Mouse (Mus musculus) lung, postnatal 0 days (tissue): ENCODE measurements at regions not wholly inside any gene's neighbourhood (a gene's known extent, or its start where the extent isn't known, plus 50 kb on each side); places are given as distances from the start of the nearest gene placed in this dataset.
A peak's percentile ranks its signal among the peaks of the same experiment; 100 is the strongest.

ENCODE experiments used
- ATAC-seq: fragments of 200-750 bp; cut with Nextera tagmentation; 2 replicates; pipeline ENCODE4 v1.8.0; 2017; ENCODE audit warnings: moderate library complexity
- DNase-seq: peaks from one replicate; pipeline ENCODE4 v3.0.0-alpha.2; 2016; ENCODE audit warnings: low spot score
- H3K27ac ChIP-seq: fragments of 300-500 bp; sonication (generic); 2 replicates; pipeline ENCODE4 v1.5.1; 2014; ENCODE audit warnings: antibody characterized with exemption, mild to moderate bottlenecking, low read length, mixed read lengths
- H3K27me3 ChIP-seq: fragments of 300-500 bp; sonication (generic); replicated peaks from 2 replicates; pipeline ENCODE4 v1.6.1; 2014; ENCODE audit warnings: low read length, mixed read lengths; ENCODE audit not compliant: insufficient read depth
- H3K36me3 ChIP-seq: fragments of 300-500 bp; sonication (generic); 2 replicates; pipeline ENCODE4 v1.6.1; 2014; ENCODE audit warnings: low read length, mixed read lengths; ENCODE audit not compliant: insufficient read depth
- H3K4me1 ChIP-seq: fragments of 300-500 bp; sonication (generic); 2 replicates; pipeline ENCODE4 v1.6.1; 2014; ENCODE audit warnings: antibody characterized with exemption, low read depth, low read length, mixed read lengths; ENCODE audit not compliant: insufficient read depth
- H3K4me2 ChIP-seq: fragments of 300-500 bp; sonication (generic); replicated peaks from 2 replicates; pipeline ENCODE4 v1.6.1; 2014; ENCODE audit warnings: low read depth, mild to moderate bottlenecking, low read length, moderate library complexity, mixed read lengths
- H3K4me3 ChIP-seq: fragments of 300-500 bp; sonication (generic); 2 replicates; pipeline ENCODE4 v1.5.1; 2014; ENCODE audit warnings: low read depth, low read length
- H3K9ac ChIP-seq: fragments of 300-500 bp; sonication (generic); replicated peaks from 2 replicates; pipeline ENCODE4 v1.6.1; 2014; ENCODE audit warnings: low read depth, mild to moderate bottlenecking
- H3K9me3 ChIP-seq: fragments of 300-500 bp; sonication (generic); 2 replicates; pipeline ENCODE4 v1.6.1; 2016; ENCODE audit warnings: low read length, mixed read lengths
- CTCF ChIP-seq: IDR thresholded peaks from 2 replicates; pipeline ENCODE4 v1.5.1; 2016; ENCODE audit warnings: antibody characterized with exemption, mild to moderate bottlenecking
- EP300 ChIP-seq: IDR thresholded peaks from 2 replicates; pipeline ENCODE4 v1.6.1; 2016; ENCODE audit warnings: antibody characterized with exemption, mild to moderate bottlenecking, control low read depth
- WGBS: fragments of 180-500 bp; shearing (Covaris S2); extraction: QIAGEN DNeasy Blood & Tissue Kit; methylation state at CpG from one replicate; pipeline ENCODE4 v1.1.7; 2014; 5-methylcytosine and 5-hydroxymethylcytosine counted together

GRCm38 (mm10) chr8:9008006-9008780, 317.9 kb upstream of the Arglu1 start:
- Histone ChIP-seq H3K9me3 (no peaks in the 10 kb centered on the region), H3K36me3 (no peaks in the 10 kb centered on the region), H3K4me1 (no peaks in the 10 kb centered on the region), H3K27me3 (no peaks in the 10 kb centered on the region), H3K4me3 (no peak overlapping the region), H3K4me2 (no peak overlapping the region), H3K27ac (no peak overlapping the region), H3K9ac (no peak overlapping the region)
- no peak for ATAC-seq
- 62% methylated on average over 11 of the region's 11 CpGs for WGBS
- TF ChIP-seq EP300 (no peak), CTCF (no peak)
- no peak for DNase-seq

DNA sequence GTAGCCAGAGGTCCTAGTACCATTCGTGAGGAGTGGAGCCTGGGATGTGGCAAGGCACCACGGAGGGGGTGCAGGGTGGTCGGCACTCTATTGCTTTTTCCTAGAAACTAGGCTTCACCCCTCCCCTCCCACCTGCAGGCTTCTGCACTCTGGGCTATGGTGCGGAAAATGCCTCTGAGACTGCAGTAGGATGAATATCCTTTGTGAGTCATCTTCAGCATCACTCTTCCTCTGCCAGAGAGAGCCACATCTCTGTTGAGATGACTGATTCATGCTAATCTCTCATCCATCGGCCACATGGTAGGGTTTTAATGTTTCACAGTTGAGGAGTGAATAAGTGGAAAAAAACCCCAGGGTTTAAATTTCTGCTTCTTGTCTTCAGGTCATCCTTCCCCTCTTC, 309.6 kb upstream of the Arglu1 start:
- ATAC-seq: no peak
- Histone ChIP-seq H3K4me1 (no peaks in the 10 kb centered on the region), H3K27me3 (no peaks in the 10 kb centered on the region), H3K4me3 (no peak overlapping the region), H3K4me2 (no peak overlapping the region), H3K9ac (no peak overlapping the region), H3K9me3 (no peaks in the 10 kb centered on the region), H3K36me3 (no peaks in the 10 kb centered on the region), H3K27ac (no peak overlapping the region)
- DNase-seq: no peak
- TF ChIP-seq EP300 (no peak), CTCF (no peak)
- 87% methylated on average over 5 of the region's 5 CpGs for WGBS

GRCm38 (mm10) chr8:8997621-8998020, 307.3 kb upstream of the Arglu1 start:
- Histone ChIP-seq H3K4me1 (no peaks in the 10 kb centered on the region), H3K9ac (no peak overlapping the region), H3K36me3 (no peaks in the 10 kb centered on the region), H3K4me3 (no peak overlapping the region), H3K9me3 (no peaks in the 10 kb centered on the region), H3K4me2 (no peak overlapping the region), H3K27me3 (no peaks in the 10 kb centered on the region), H3K27ac (no peak overlapping the region)
- TF ChIP-seq EP300: no peak
- no peak for TF ChIP-seq CTCF
- no peak for ATAC-seq
- WGBS: 65% methylated on average over 7 of the region's 7 CpGs
- DNase-seq: no peak

- TF ChIP-seq CTCF (no peak), EP300 (peak; percentile 97)
- Histone ChIP-seq H3K9ac (peak overlapping the region; percentile 19; the same call in 1 of the 2 replicates), H3K36me3 (no peaks in the 10 kb centered on the region), H3K4me3 (peak overlapping the region; percentile 21), H3K4me1 (peaks cover 14% of the 10 kb centered on the region; the same call in 1 of the 2 replicates), H3K27ac (peak overlapping the region; percentile 57), H3K9me3 (no peaks in the 10 kb centered on the region), H3K27me3 (no peaks in the 10 kb centered on the region), H3K4me2 (peak overlapping the region; percentile 47)
- ATAC-seq (peak; percentile 96), DNase-seq (peak; percentile 87)
- 8% methylated on average over 17 of the region's 17 CpGs for WGBS
These were observed 304.4 kb upstream of the Arglu1 start for GRCm38 (mm10) chr8:8994596-8995189.

DNA sequence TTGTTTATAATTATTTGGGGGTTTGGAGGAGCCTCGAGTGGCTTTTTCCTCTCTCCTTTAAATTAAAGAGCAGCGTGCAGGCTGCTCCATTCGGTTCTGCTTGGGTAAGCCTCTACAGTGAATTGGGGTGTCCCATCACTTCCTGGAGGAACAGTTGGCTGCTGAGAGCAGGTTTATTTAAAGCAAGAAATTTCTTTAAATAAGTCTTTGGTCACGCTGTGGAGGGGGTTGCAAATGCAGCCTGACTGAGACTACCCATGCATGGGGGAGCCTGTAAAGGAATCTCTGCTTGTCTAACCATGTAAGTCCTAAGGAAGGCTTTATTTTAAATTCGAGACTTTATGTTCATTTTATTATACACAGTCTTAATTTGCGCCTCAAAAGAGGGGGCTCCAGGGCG, 303.7 kb upstream of the Arglu1 start:
- no peaks in the 10 kb centered on the region for H3K27me3 ChIP-seq
- H3K4me1 ChIP-seq: peaks cover 14% of the 10 kb centered on the region; the same call in 1 of the 2 replicates
- DNase-seq: peak; percentile 24
- H3K36me3 ChIP-seq: no peaks in the 10 kb centered on the region
- H3K4me3 ChIP-seq: no peak overlapping the region
- 0 out of 2 replicates have a peak overlapping the region, but pooled peaks have one; percentile 5 for H3K4me2 ChIP-seq
- no peaks in the 10 kb centered on the region for H3K9me3 ChIP-seq
- no peak overlapping the region for H3K9ac ChIP-seq
- no peak for ATAC-seq
- 39% methylated on average over 7 of the region's 7 CpGs for WGBS
- TF ChIP-seq EP300 (no peak), CTCF (no peak)
- H3K27ac ChIP-seq: peak overlapping the region; percentile 57

GRCm38 (mm10) chr8:8992461-8993032, 302.2 kb upstream of the Arglu1 start:
- Histone ChIP-seq H3K36me3 (no peaks in the 10 kb centered on the region), H3K4me1 (peaks cover 14% of the 10 kb centered on the region; the same call in 1 of the 2 replicates), H3K9ac (no peak overlapping the region; the same call in 1 of the 2 replicates), H3K9me3 (no peaks in the 10 kb centered on the region), H3K4me2 (no peak overlapping the region), H3K4me3 (no peak overlapping the region), H3K27ac (peak overlapping the region; percentile 57; the same call in 1 of the 2 replicates), H3K27me3 (no peaks in the 10 kb centered on the region)
- WGBS: 12% methylated on average over 11 of the region's 11 CpGs
- peak; percentile 79 for TF ChIP-seq CTCF
- TF ChIP-seq EP300: peak; percentile 98
- ATAC-seq: peak; percentile 44
- peak; percentile 86 for DNase-seq
